Mouse (Mus musculus): ENCODE data around the gene Cd320.

DNA sequence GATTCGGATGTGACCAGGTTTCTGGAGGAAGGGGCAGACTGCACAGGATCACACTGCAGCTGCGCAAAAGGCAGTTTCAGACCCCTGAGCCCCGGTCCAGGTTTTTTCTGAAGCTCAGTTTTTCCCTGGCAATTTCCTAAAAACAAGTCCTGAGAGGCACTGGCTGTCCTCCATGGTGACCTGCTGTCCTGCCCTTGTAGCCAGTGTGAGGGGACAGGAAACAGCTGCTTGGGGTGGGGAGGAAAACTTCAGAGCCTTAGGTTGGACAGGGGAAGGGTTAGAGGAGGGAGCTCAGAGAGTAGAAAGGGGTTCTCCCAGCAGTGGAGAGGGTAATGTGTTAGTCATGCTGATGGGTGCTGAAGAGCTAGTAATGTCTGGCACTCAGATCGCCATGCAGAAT lies 29.9 kb upstream of the Cd320 start:
- TF ChIP-seq CTCF (IDR thresholded peaks at IDR 0.05): no peak
- peak; percentile 94 for TF ChIP-seq EP300 (IDR thresholded peaks at IDR 0.05)
